8 mouse cellular contexts compared by ENCODE assay signal in the genomic region with DNA sequence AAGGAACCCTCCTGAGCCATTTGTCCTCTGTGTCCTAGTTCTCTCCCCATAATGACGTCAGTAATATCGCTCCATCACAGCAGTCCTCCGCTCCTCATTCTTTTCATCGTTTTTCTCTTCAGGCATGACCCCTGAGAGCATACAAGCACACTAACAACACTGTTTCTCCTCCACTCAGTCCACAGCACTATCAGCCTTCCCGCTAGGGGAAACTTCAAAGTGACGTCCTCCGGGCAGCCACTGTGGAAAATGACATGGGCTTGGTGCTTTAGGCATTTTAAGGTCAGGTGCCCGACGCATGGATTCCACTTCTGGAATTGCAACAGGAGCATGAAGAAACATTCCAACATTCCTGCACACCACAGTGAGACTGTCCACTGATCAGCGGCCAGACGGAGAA. TPM values are rescaled to one million over a fixed set of nuclear protein-coding genes. Genes with fewer than 3 reads are reported as not detected.
DNase-seq lines count a peak whose midpoint lies in the region; ATAC-seq and TF ChIP-seq lines count a peak whose summit lies in the region.
"Had no signal": no experiment of that assay in that cellular context is flagged by ENCODE, and none has a peak within 500 bp of the region (broad histone marks: within the 10 kb centered on the region; RNA-seq: fewer than 3 reads in every experiment).

No protein-coding gene starts in this region.

- TF ChIP-seq CTCF in heart, postnatal 0 days (IDR thresholded peaks at IDR 0.05; ENCODE audit: low read depth): no peak
- no peak for TF ChIP-seq CTCF in cortical plate, adult 2 months (IDR thresholded peaks at IDR 0.05; ENCODE audit: extremely low read depth, insufficient read depth, low read length)
- no peak for TF ChIP-seq CTCF in forebrain, postnatal 0 days (IDR thresholded peaks at IDR 0.05; ENCODE audit: low read depth)
- no peak for TF ChIP-seq CTCF in midbrain, postnatal 0 days (IDR thresholded peaks at IDR 0.05)

- H3K4me3 ChIP-seq in heart, postnatal 0 days (ENCODE audit: low read depth, low read length): peak overlapping the region; percentile 43; the same call in 1 of the 2 replicates
- H3K4me3 ChIP-seq in cortical plate, adult 2 months (ENCODE audit: insufficient read depth, low read length): peak overlapping the region; percentile 59; the same call in 1 of the 2 replicates
- peak overlapping the region; percentile 48 for H3K4me3 ChIP-seq in forebrain, postnatal 0 days (ENCODE audit: low read depth, low read length)
- peak overlapping the region; percentile 60 for H3K4me3 ChIP-seq in midbrain, postnatal 0 days (ENCODE audit: low read depth, low read length)

- H3K4me2 ChIP-seq in heart, postnatal 0 days (ENCODE audit: low read depth, low read length): peak overlapping the region; percentile 58
- peak overlapping the region; percentile 96 for H3K4me2 ChIP-seq in forebrain, postnatal 0 days (ENCODE audit: low read depth)
- peak overlapping the region; percentile 97 for H3K4me2 ChIP-seq in midbrain, postnatal 0 days (ENCODE audit: low read depth, low read length, poor library complexity, severe bottlenecking)

- H3K27ac ChIP-seq in heart, postnatal 0 days (ENCODE audit: low read depth): no peak overlapping the region
- H3K27ac ChIP-seq in cortical plate, adult 2 months (ENCODE audit: insufficient read depth, low read length): no peak overlapping the region
- H3K27ac ChIP-seq in forebrain, postnatal 0 days (ENCODE audit: low read depth, low read length): no peak overlapping the region
- no peak overlapping the region for H3K27ac ChIP-seq in midbrain, postnatal 0 days (ENCODE audit: low read depth, low read length)

- H3K4me1 ChIP-seq in heart, postnatal 0 days (ENCODE audit: control insufficient read depth, insufficient read depth): peaks cover 13% of the 10 kb centered on the region
- H3K4me1 ChIP-seq in cortical plate, adult 2 months (ENCODE audit: control insufficient read depth, insufficient read depth, low read length): no peaks in the 10 kb centered on the region
- no peaks in the 10 kb centered on the region for H3K4me1 ChIP-seq in forebrain, postnatal 0 days (ENCODE audit: insufficient read depth)
- no peaks in the 10 kb centered on the region for H3K4me1 ChIP-seq in midbrain, postnatal 0 days (ENCODE audit: insufficient read depth, low read length)

- no peak for ATAC-seq in heart, postnatal 0 days (ENCODE audit: insufficient read depth, low read depth)
- ATAC-seq in forebrain, postnatal 0 days: peak; percentile 25; the same call in 1 of the 2 replicates
- ATAC-seq in midbrain, postnatal 0 days (ENCODE audit: low FRiP score): no peak
- ATAC-seq in erythroblast, adult 5-6 weeks (replicated peaks; ENCODE audit: low FRiP score, poor library complexity, severe bottlenecking): no peak

- peaks cover 45% of the 10 kb centered on the region for H3K27me3 ChIP-seq in heart, postnatal 0 days (ENCODE audit: control insufficient read depth, insufficient read depth, low read length)
- H3K27me3 ChIP-seq in forebrain, postnatal 0 days (ENCODE audit: insufficient read depth, low read length): peaks cover 41% of the 10 kb centered on the region
- H3K27me3 ChIP-seq in midbrain, postnatal 0 days (ENCODE audit: insufficient read depth, low read length): peaks cover 18% of the 10 kb centered on the region; the same call in 1 of the 2 replicates

- H3K9ac ChIP-seq in heart, postnatal 0 days (replicated peaks; ENCODE audit: low read depth, low read length): no peak overlapping the region
- no peak overlapping the region for H3K9ac ChIP-seq in forebrain, postnatal 0 days
- peak overlapping the region; percentile 64; the same call in 1 of the 2 replicates for H3K9ac ChIP-seq in midbrain, postnatal 0 days (replicated peaks; ENCODE audit: low read length, poor library complexity, severe bottlenecking)

- no peaks in the 10 kb centered on the region for H3K36me3 ChIP-seq in heart, postnatal 0 days (replicated peaks; ENCODE audit: control insufficient read depth, insufficient read depth, low read length)
- H3K36me3 ChIP-seq in forebrain, postnatal 0 days (ENCODE audit: insufficient read depth): no peaks in the 10 kb centered on the region
- no peaks in the 10 kb centered on the region for H3K36me3 ChIP-seq in midbrain, postnatal 0 days (ENCODE audit: insufficient read depth, low read length)

- TF ChIP-seq EP300 in heart, postnatal 0 days (IDR thresholded peaks at IDR 0.05; ENCODE audit: low read depth): no peak

- no peak for TF ChIP-seq POLR2A in cortical plate, adult 2 months (IDR thresholded peaks at IDR 0.05; ENCODE audit: extremely low read depth, insufficient read depth, low read length)

- 21% methylated on average over 11 of the region's 11 CpGs for WGBS in heart, postnatal 0 days
- 23% methylated on average over 11 of the region's 11 CpGs for WGBS in forebrain, postnatal 0 days
- WGBS in midbrain, postnatal 0 days: 20% methylated on average over 11 of the region's 11 CpGs

- DNase-seq in heart, postnatal 0 days (ENCODE audit: low spot score): peak; percentile 10
- no peak for DNase-seq in heart, adult 8-10 months (ENCODE audit: low spot score)
- DNase-seq in forebrain, postnatal 0 days: peak; percentile 4
- no peak for DNase-seq in midbrain, postnatal 0 days (ENCODE audit: low spot score)
- DNase-seq in adrenal gland, postnatal 14 days: no peak

- no peaks in the 10 kb centered on the region for H3K9me3 ChIP-seq in heart, postnatal 0 days (replicated peaks; ENCODE audit: control insufficient read depth, low read length)
- no peaks in the 10 kb centered on the region for H3K9me3 ChIP-seq in forebrain, postnatal 0 days (ENCODE audit: low read length)
- H3K9me3 ChIP-seq in midbrain, postnatal 0 days (ENCODE audit: low read length): no peaks in the 10 kb centered on the region

RNA-seq across cellular contexts. Expression of a gene that starts 0.7 kb away (rescaled TPM):
- total RNA-seq in heart, postnatal 0 days (2014; rRNA removed; ENCODE audit: low replicate concordance): not detected in 2 replicates
- polyA plus RNA-seq in heart, postnatal 0 days (2015; fragmentation: Nextera tagmentation; extraction: Ambion mirVana): 0.05 TPM in 1 of 2 replicates, not detected in the other
- total RNA-seq in heart, adult 8-10 months (2022): under 1 TPM in 1 of 4 experiments, not detected in 3; 0.17 TPM
- polyA plus RNA-seq in cortical plate, adult 2 months (2012; rRNA removed): 6.9 and 8.8 TPM in 2 replicates
- total RNA-seq in forebrain, postnatal 0 days (2014; rRNA removed): 0.77 and 0.86 TPM in 2 replicates
- polyA plus RNA-seq in forebrain, postnatal 0 days (2015; fragmentation: Nextera tagmentation; extraction: Ambion mirVana): 0.35 and 0.68 TPM in 2 replicates
- 2.5 and 2.6 TPM in 2 replicates for total RNA-seq in midbrain, postnatal 0 days (2014; rRNA removed)
- 2.0 TPM in 2 replicates for polyA plus RNA-seq in midbrain, postnatal 0 days (2015; fragmentation: Nextera tagmentation; extraction: Ambion mirVana)
- total RNA-seq in erythroblast, adult 5-6 weeks (2015; ENCODE audit: low replicate concordance): 0.84 and 1.9 TPM in 2 replicates
- total RNA-seq in erythroblast, adult 5-6 weeks (2017; ENCODE audit: low replicate concordance): 2.8 and 4.7 TPM in 2 replicates
- 0.07 and 0.94 TPM in 2 replicates for total RNA-seq in adrenal gland, postnatal 14 days (2021)
- total RNA-seq: MEL had no signal

RNA-seq across cellular contexts. Expression of a gene that starts 28.9 kb away (rescaled TPM):
- 63.9 and 66.0 TPM in 2 replicates for total RNA-seq in heart, postnatal 0 days (2014; rRNA removed; ENCODE audit: low replicate concordance)
- 28.0 and 28.4 TPM in 2 replicates for polyA plus RNA-seq in heart, postnatal 0 days (2015; fragmentation: Nextera tagmentation; extraction: Ambion mirVana)
- 10 to 100 TPM; 27.8 to 37.4 (median 29.4) TPM for total RNA-seq in heart, adult 8-10 months (2022)
- 51.2 and 52.9 TPM in 2 replicates for polyA plus RNA-seq in cortical plate, adult 2 months (2012; rRNA removed)
- total RNA-seq in forebrain, postnatal 0 days (2014; rRNA removed): 50.5 and 68.0 TPM in 2 replicates
- 39.0 and 52.6 TPM in 2 replicates for polyA plus RNA-seq in forebrain, postnatal 0 days (2015; fragmentation: Nextera tagmentation; extraction: Ambion mirVana)
- total RNA-seq in midbrain, postnatal 0 days (2014; rRNA removed): 38.9 and 66.7 TPM in 2 replicates
- 51.3 and 61.4 TPM in 2 replicates for polyA plus RNA-seq in midbrain, postnatal 0 days (2015; fragmentation: Nextera tagmentation; extraction: Ambion mirVana)
- 263 and 430 TPM in 2 replicates for total RNA-seq in erythroblast, adult 5-6 weeks (2015; ENCODE audit: low replicate concordance)
- 228 and 241 TPM in 2 replicates for total RNA-seq in erythroblast, adult 5-6 weeks (2017; ENCODE audit: low replicate concordance)
- 102 and 110 TPM in 2 replicates for total RNA-seq in adrenal gland, postnatal 14 days (2021)

Comparison
In these comparisons a context has a peak if more than half of its experiments do, and no peak if none do; other contexts are left out.
1. DNase-seq: peak in heart, postnatal 0 days (single experiment) and forebrain, postnatal 0 days (single experiment); none in heart, adult 8-10 months (single experiment), midbrain, postnatal 0 days (single experiment) and adrenal gland, postnatal 14 days (single experiment).
2. Peak in every context shown above with its lines, with median percentiles within 50 percentile points of each other: H3K4me2 ChIP-seq and H3K4me3 ChIP-seq.